Mouse (Mus musculus): ENCODE results near the gene Pdzd8. TPM values are rescaled to one million over a fixed set of nuclear protein-coding genes. Genes with fewer than 3 reads are reported as not detected.

Gene Pdzd8
- polyA plus RNA-seq (2017; shearing (Covaris generic)): 1 to 10 TPM; 8.7 to 9.4 TPM

GRCm38 (mm10) chr19:59345658-59346283 lies at the start of gene Pdzd8:
Gene Pdzd8, minus strand, starts transcription at chr19:59345780.
- ATAC-seq: peak; percentile 76

- ATAC-seq: no peak
Observed at GRCm38 (mm10) chr19:59393777-59394441, 48.3 kb upstream of the Pdzd8 start.

- peak; percentile 92 for ATAC-seq
Observed at GRCm38 (mm10) chr19:59388847-59389606, 43.4 kb upstream of the Pdzd8 start.

- ATAC-seq: no peak
Observed at GRCm38 (mm10) chr19:59388399-59388798, 42.8 kb upstream of the Pdzd8 start.

GRCm38 (mm10) chr19:59387178-59387577 lies 41.6 kb upstream of the Pdzd8 start:
- peak; percentile 45 for ATAC-seq

GRCm38 (mm10) chr19:59384582-59385495 lies 39.3 kb upstream of the Pdzd8 start:
- no peak for ATAC-seq

GRCm38 (mm10) chr19:59382416-59382917 lies 36.9 kb upstream of the Pdzd8 start:
- no peak for ATAC-seq

- ATAC-seq: no peak
Observed at GRCm38 (mm10) chr19:59379995-59380394, 34.4 kb upstream of the Pdzd8 start.

- no peak for ATAC-seq
Observed at GRCm38 (mm10) chr19:59376481-59376880, 30.9 kb upstream of the Pdzd8 start.

GRCm38 (mm10) chr19:59374940-59375339 lies 29.4 kb upstream of the Pdzd8 start:
- ATAC-seq: no peak

- ATAC-seq: no peak
Observed at GRCm38 (mm10) chr19:59372928-59373327, 27.3 kb upstream of the Pdzd8 start.

GRCm38 (mm10) chr19:59371016-59371415 lies 25.4 kb upstream of the Pdzd8 start:
- no peak for ATAC-seq

GRCm38 (mm10) chr19:59367892-59368291 lies 22.3 kb upstream of the Pdzd8 start:
- no peak for ATAC-seq

- ATAC-seq: no peak
Observed at GRCm38 (mm10) chr19:59366724-59367123, 21.1 kb upstream of the Pdzd8 start.

GRCm38 (mm10) chr19:59363666-59364065 lies 18.1 kb upstream of the Pdzd8 start:
- ATAC-seq: no peak

- ATAC-seq: no peak
Observed at GRCm38 (mm10) chr19:59362646-59363045, 17.1 kb upstream of the Pdzd8 start.

- ATAC-seq: no peak
Observed at GRCm38 (mm10) chr19:59360486-59360896, 14.9 kb upstream of the Pdzd8 start.

- ATAC-seq: no peak
Observed at GRCm38 (mm10) chr19:59359202-59359601, 13.6 kb upstream of the Pdzd8 start.

GRCm38 (mm10) chr19:59357878-59358277 lies 12.3 kb upstream of the Pdzd8 start:
- no peak for ATAC-seq

GRCm38 (mm10) chr19:59356843-59357595 lies 11.4 kb upstream of the Pdzd8 start:
- no peak for ATAC-seq

- ATAC-seq: no peak
Observed at GRCm38 (mm10) chr19:59356388-59356787, 10.8 kb upstream of the Pdzd8 start.

GRCm38 (mm10) chr19:59354906-59355305 lies 9.3 kb upstream of the Pdzd8 start:
- no peak for ATAC-seq

Measured in activated CD4-positive, CD25-positive, alpha-beta regulatory T cell, adult 4 months (primary cell).